Mouse (Mus musculus) liver (tissue): ENCODE data around the gene Stxbp2.
A peak's percentile ranks its signal among the peaks of the same experiment; 100 is the strongest.
"Not testable (repeated sequence)": the region's sequence is repeated elsewhere in the genome, so short reads cannot be mapped to it uniquely, and the experiment has no call there.

Source experiments
- DNase-seq: peaks from one replicate; pipeline ENCODE4 v3.0.0-alpha.2; 2020; ENCODE audit warnings: mixed read lengths

Stxbp2 gene

GRCm38 (mm10) chr8:3630647-3631477 lies at the start of gene Stxbp2:
Gene Stxbp2 (plus strand): TSS chr8:3630955.
- DNase-seq = peak; percentile 90

- not testable (repeated sequence) for DNase-seq
Measured at GRCm38 (mm10) chr8:3581961-3582360, 48.8 kb upstream of the Stxbp2 start.

- no peak for DNase-seq
Measured at GRCm38 (mm10) chr8:3586452-3586851, 44.3 kb upstream of the Stxbp2 start.

GRCm38 (mm10) chr8:3586993-3587390 lies 43.8 kb upstream of the Stxbp2 start, which contains the start of gene Camsap3:
Gene Camsap3 (plus strand): TSS chr8:3587293.
- no peak for DNase-seq

GRCm38 (mm10) chr8:3587391-3588257 lies 43.1 kb upstream of the Stxbp2 start:
- DNase-seq = peak; percentile 73

GRCm38 (mm10) chr8:3588258-3588633 lies 42.5 kb upstream of the Stxbp2 start:
- DNase-seq = no peak

GRCm38 (mm10) chr8:3593470-3593869 lies 37.3 kb upstream of the Stxbp2 start:
- DNase-seq = no peak

GRCm38 (mm10) chr8:3594466-3594865 lies 36.3 kb upstream of the Stxbp2 start:
- no peak for DNase-seq

GRCm38 (mm10) chr8:3598054-3598453 lies 32.7 kb upstream of the Stxbp2 start:
- DNase-seq = no peak

- no peak for DNase-seq
Measured at GRCm38 (mm10) chr8:3599219-3599618, 31.5 kb upstream of the Stxbp2 start.

- DNase-seq = no peak
Measured at GRCm38 (mm10) chr8:3600401-3600800, 30.4 kb upstream of the Stxbp2 start.

GRCm38 (mm10) chr8:3603439-3603838 lies 27.3 kb upstream of the Stxbp2 start:
- no peak for DNase-seq

GRCm38 (mm10) chr8:3606593-3606992 lies 24.2 kb upstream of the Stxbp2 start:
- DNase-seq = no peak

- DNase-seq = no peak
Measured at GRCm38 (mm10) chr8:3607822-3608221, 22.9 kb upstream of the Stxbp2 start.

GRCm38 (mm10) chr8:3609046-3609815 lies 21.5 kb upstream of the Stxbp2 start:
- DNase-seq = no peak

- no peak for DNase-seq
Measured at GRCm38 (mm10) chr8:3609816-3610150, 21.0 kb upstream of the Stxbp2 start.

GRCm38 (mm10) chr8:3621199-3621970 lies 9.4 kb upstream of the Stxbp2 start, which contains the start of the genes Xab2 and Pet100:
Gene Xab2 (minus strand): TSS chr8:3621316.
Gene Pet100 (plus strand): TSS chr8:3621548.
- peak; percentile 98 for DNase-seq

GRCm38 (mm10) chr8:3622119-3622518 lies 8.6 kb upstream of the Stxbp2 start:
- DNase-seq = no peak

- no peak for DNase-seq
Measured at GRCm38 (mm10) chr8:3625445-3625844, 5.3 kb upstream of the Stxbp2 start, which contains the start of gene Pcp2. Gene Pcp2 (minus strand): TSS chr8:3625545.

- DNase-seq = no peak
Measured at GRCm38 (mm10) chr8:3626971-3627370, 3.8 kb upstream of the Stxbp2 start.

- no peak for DNase-seq
Measured at GRCm38 (mm10) chr8:3628014-3628413, 2.7 kb upstream of the Stxbp2 start.

GRCm38 (mm10) chr8:3631478-3631875 lies 722 bp downstream of the Stxbp2 start:
- peak; percentile 68 for DNase-seq
